12 mouse cellular contexts compared by ENCODE assay signal in the genomic region with DNA sequence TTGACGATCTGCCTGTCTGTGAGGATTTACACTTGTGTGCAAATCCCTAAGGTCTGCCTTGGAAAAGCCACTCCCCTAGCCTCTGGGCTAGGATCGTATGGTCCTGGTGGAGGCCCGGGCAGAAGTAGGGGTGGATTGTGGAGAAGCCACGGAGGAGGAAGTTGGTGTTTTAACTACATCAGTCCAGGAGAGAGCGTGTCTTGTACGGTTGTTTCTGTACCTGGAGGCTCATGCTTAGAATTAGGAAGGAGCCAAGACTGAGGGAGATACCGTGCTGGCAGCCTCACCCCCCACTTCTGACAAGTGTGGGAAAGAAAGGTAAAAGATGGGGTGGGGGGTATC. TPM values are rescaled to one million over a fixed set of nuclear protein-coding genes. Genes with fewer than 3 reads are reported as not detected.
DNase-seq lines count a peak whose midpoint lies in the region; ATAC-seq and TF ChIP-seq lines count a peak whose summit lies in the region.
"Had no signal": no experiment of that assay in that cellular context is flagged by ENCODE, and none has a peak within 500 bp of the region (broad histone marks: within the 10 kb centered on the region; RNA-seq: fewer than 3 reads in every experiment).

No protein-coding gene starts in this region.

- intact Hi-C loops in left cerebral cortex, postnatal 36 days (cut with DNase I) = no loop called here

- H3K9ac ChIP-seq in heart, postnatal 0 days (replicated peaks; ENCODE audit: low read depth, low read length) = peak overlapping the region; percentile 10; the same call in 1 of the 2 replicates
- peak overlapping the region; percentile 29; the same call in 1 of the 2 replicates for H3K9ac ChIP-seq in lung, embryonic 16.5 days (ENCODE audit: low read length)
- H3K9ac ChIP-seq in intestine, embryonic 15.5 days = 0 out of 2 replicates have a peak overlapping the region, but pooled peaks have one; percentile 15
- H3K9ac ChIP-seq in stomach, embryonic 15.5 days = no peak overlapping the region
- H3K9ac ChIP-seq: forebrain, embryonic 13.5 days had no signal

- no peaks in the 10 kb centered on the region for H3K9me3 ChIP-seq in heart, postnatal 0 days (replicated peaks; ENCODE audit: control insufficient read depth, low read length)
- H3K9me3 ChIP-seq in lung, embryonic 16.5 days (ENCODE audit: control insufficient read depth, low read length) = no peaks in the 10 kb centered on the region
- H3K9me3 ChIP-seq in intestine, embryonic 15.5 days = no peaks in the 10 kb centered on the region
- no peaks in the 10 kb centered on the region for H3K9me3 ChIP-seq in stomach, embryonic 15.5 days
- H3K9me3 ChIP-seq: forebrain, embryonic 13.5 days had no signal

- no peak for TF ChIP-seq EP300 in heart, postnatal 0 days (IDR thresholded peaks at IDR 0.05; ENCODE audit: low read depth)

- no peak overlapping the region for H3K4me2 ChIP-seq in heart, postnatal 0 days (ENCODE audit: low read depth, low read length)
- peak overlapping the region; percentile 48 for H3K4me2 ChIP-seq in lung, embryonic 16.5 days (ENCODE audit: low read depth, low read length)
- peak overlapping the region; percentile 52 for H3K4me2 ChIP-seq in intestine, embryonic 15.5 days (replicated peaks)
- H3K4me2 ChIP-seq in stomach, embryonic 15.5 days = peak overlapping the region; percentile 49
- H3K4me2 ChIP-seq: forebrain, embryonic 13.5 days had no signal

- no peaks in the 10 kb centered on the region for H3K27me3 ChIP-seq in heart, postnatal 0 days (ENCODE audit: control insufficient read depth, insufficient read depth, low read length)
- H3K27me3 ChIP-seq in lung, embryonic 16.5 days (ENCODE audit: control insufficient read depth, insufficient read depth, low read depth, low read length) = no peaks in the 10 kb centered on the region; the same call in 1 of the 2 replicates
- H3K27me3 ChIP-seq in intestine, embryonic 15.5 days (replicated peaks) = no peaks in the 10 kb centered on the region
- H3K27me3 ChIP-seq in stomach, embryonic 15.5 days (replicated peaks) = no peaks in the 10 kb centered on the region

- H3K36me3 ChIP-seq in heart, postnatal 0 days (replicated peaks; ENCODE audit: control insufficient read depth, insufficient read depth, low read length) = no peaks in the 10 kb centered on the region
- H3K36me3 ChIP-seq in lung, embryonic 16.5 days (ENCODE audit: control insufficient read depth, insufficient read depth, low read length) = no peaks in the 10 kb centered on the region
- no peaks in the 10 kb centered on the region for H3K36me3 ChIP-seq in intestine, embryonic 15.5 days
- no peaks in the 10 kb centered on the region for H3K36me3 ChIP-seq in stomach, embryonic 15.5 days

- H3K4me1 ChIP-seq in heart, postnatal 0 days (ENCODE audit: control insufficient read depth, insufficient read depth) = peaks cover 51% of the 10 kb centered on the region
- H3K4me1 ChIP-seq in lung, embryonic 16.5 days (replicated peaks; ENCODE audit: control insufficient read depth, insufficient read depth, low read length) = peaks cover 48% of the 10 kb centered on the region
- peaks cover 70% of the 10 kb centered on the region for H3K4me1 ChIP-seq in intestine, embryonic 15.5 days (replicated peaks)
- H3K4me1 ChIP-seq in stomach, embryonic 15.5 days = peaks cover 46% of the 10 kb centered on the region

- DNase-seq in heart, postnatal 0 days (ENCODE audit: low spot score) = no peak
- no peak for DNase-seq in heart, adult 9 months (ENCODE audit: low spot score in 2 of 2)
- no peak for DNase-seq in lung, postnatal 10 days
- DNase-seq in left cerebral cortex, postnatal 36 days (ENCODE audit: low spot score in 2 of 2) = no peak
- DNase-seq in layer of hippocampus, adult 11-12 months (ENCODE audit: low spot score) = no peak
- DNase-seq: adrenal gland, adult 8-10 months; cerebellum, postnatal 10 days had no signal

- WGBS in heart, postnatal 0 days = 37% methylated on average over 7 of the region's 7 CpGs
- WGBS in lung, embryonic 16.5 days = 17% methylated on average over 7 of the region's 7 CpGs
- WGBS in intestine, embryonic 15.5 days = 22% methylated on average over 7 of the region's 7 CpGs
- WGBS in stomach, embryonic 15.5 days = 28% methylated on average over 7 of the region's 7 CpGs

- no peak for TF ChIP-seq CTCF in heart, postnatal 0 days (IDR thresholded peaks at IDR 0.05; ENCODE audit: low read depth)

- H3K4me3 ChIP-seq in heart, postnatal 0 days (ENCODE audit: low read depth, low read length) = no peak overlapping the region
- H3K4me3 ChIP-seq in lung, embryonic 16.5 days (ENCODE audit: low read length) = peak overlapping the region; percentile 22; the same call in 1 of the 2 replicates
- H3K4me3 ChIP-seq in intestine, embryonic 15.5 days (replicated peaks) = no peak overlapping the region
- no peak overlapping the region; the same call in 1 of the 2 replicates for H3K4me3 ChIP-seq in stomach, embryonic 15.5 days (replicated peaks)
- H3K4me3 ChIP-seq: forebrain, embryonic 13.5 days had no signal

- no peak overlapping the region for H3K27ac ChIP-seq in heart, postnatal 0 days (ENCODE audit: low read depth)
- H3K27ac ChIP-seq in lung, embryonic 16.5 days (ENCODE audit: low read length) = peak overlapping the region; percentile 90
- H3K27ac ChIP-seq in intestine, embryonic 15.5 days = peak overlapping the region; percentile 88
- peak overlapping the region; percentile 95 for H3K27ac ChIP-seq in stomach, embryonic 15.5 days
- H3K27ac ChIP-seq: forebrain, embryonic 13.5 days; macrophage had no signal

- ATAC-seq in heart, postnatal 0 days (ENCODE audit: insufficient read depth, low read depth) = no peak
- peak; percentile 16; the same call in 1 of the 2 replicates for ATAC-seq in lung, embryonic 16.5 days (ENCODE audit: low read depth)
- no peak for ATAC-seq in intestine, embryonic 15.5 days
- no peak for ATAC-seq in stomach, embryonic 15.5 days (ENCODE audit: insufficient read depth, low FRiP score, low read depth)

RNA-seq across cellular contexts. Expression of a gene that starts 17.4 kb away (rescaled TPM):
- 17.7 and 21.7 TPM in 2 replicates for total RNA-seq in heart, postnatal 0 days (2014; rRNA removed; ENCODE audit: low replicate concordance)
- 3.7 TPM in 2 replicates for polyA plus RNA-seq in heart, postnatal 0 days (2015; fragmentation: Nextera tagmentation; extraction: Ambion mirVana)
- polyA plus RNA-seq in lung, embryonic 16.5 days (2015; fragmentation: Nextera tagmentation; extraction: Ambion mirVana) = 6.3 and 7.5 TPM in 2 replicates
- 9.5 and 11.2 TPM in 2 replicates for polyA plus RNA-seq in intestine, embryonic 15.5 days (2015; fragmentation: Nextera tagmentation; extraction: Ambion mirVana)
- 11.5 and 13.9 TPM in 2 replicates for polyA plus RNA-seq in stomach, embryonic 15.5 days (2015; fragmentation: Nextera tagmentation; extraction: Ambion mirVana)
- total RNA-seq in left cerebral cortex, postnatal 36 days (2021) = 10 to 100 TPM; 16.6 to 18.3 TPM
